Mouse (Mus musculus) forebrain, embryonic 10.5 days (tissue): Measurements from ENCODE around the gene Gramd2. TPM values are rescaled to one million over a fixed set of nuclear protein-coding genes. Genes with fewer than 3 reads are reported as not detected.
A peak's percentile ranks its signal among the peaks of the same experiment; 100 is the strongest.

Experiments
- DNase-seq: peaks from one replicate; pipeline ENCODE4 v3.0.0-alpha.2; 2017; ENCODE audit warnings: low spot score; ENCODE audit errors: extremely low spot score
- H3K27ac ChIP-seq: fragments of 300-500 bp; sonication (generic); 2 replicates; pipeline ENCODE4 v1.5.1; 2016; ENCODE audit warnings: mild to moderate bottlenecking
- H3K27me3 ChIP-seq: fragments of 300-500 bp; sonication (generic); 2 replicates; pipeline ENCODE4 v1.6.1; 2016; ENCODE audit warnings: mild to moderate bottlenecking; ENCODE audit not compliant: poor library complexity, severe bottlenecking
- H3K36me3 ChIP-seq: fragments of 300-500 bp; sonication (generic); replicated peaks from 2 replicates; pipeline ENCODE4 v1.6.1; 2016; ENCODE audit warnings: mild to moderate bottlenecking, moderate library complexity
- H3K4me1 ChIP-seq: fragments of 300-500 bp; sonication (generic); 2 replicates; pipeline ENCODE4 v1.6.1; 2016
- H3K4me3 ChIP-seq: fragments of 300-500 bp; sonication (generic); 2 replicates; pipeline ENCODE4 v1.5.1; 2016; ENCODE audit warnings: mild to moderate bottlenecking, moderate library complexity
- H3K9me3 ChIP-seq: fragments of 300-500 bp; sonication (generic); 2 replicates; pipeline ENCODE4 v1.6.1; 2016; ENCODE audit warnings: mild to moderate bottlenecking, moderate library complexity
- WGBS: fragments of 180-500 bp; shearing (Covaris S2); methylation state at CpG from one replicate; pipeline ENCODE4 v1.1.7; 2016; 5-methylcytosine and 5-hydroxymethylcytosine counted together
- polyA plus RNA-seq: library from polyadenylated mRNA; unstranded; fragments of >200 nt; fragmentation: Nextera tagmentation; extraction: Ambion mirVana; gene quantifications from 2 replicates; pipeline ENCODE4 v1.2.1, GENCODE M21; 2016

Gene Gramd2
- polyA plus RNA-seq, 1 experiment from 2014 or later: 0.22 TPM

DNA sequence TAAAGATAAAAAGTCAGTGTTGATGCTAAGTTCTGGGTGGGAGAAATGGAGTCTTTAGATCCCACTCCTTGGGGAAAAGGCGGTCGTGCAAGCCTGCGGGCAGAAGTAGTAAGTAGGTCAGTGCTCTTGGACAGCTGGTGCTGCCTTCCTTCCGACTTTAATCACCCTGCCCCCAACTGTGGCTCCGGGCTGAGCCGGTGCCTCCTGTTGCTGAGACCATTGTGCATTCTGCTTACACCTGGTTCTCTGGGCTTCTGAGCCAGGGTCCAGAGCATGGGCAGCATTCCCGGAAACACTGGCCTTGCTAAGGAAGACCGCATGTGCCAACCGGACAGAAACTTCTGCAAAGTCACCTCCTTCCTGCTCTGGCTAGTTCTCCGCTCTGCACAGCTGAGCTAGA lies 19.5 kb upstream of the Gramd2 start:
- Histone ChIP-seq H3K36me3 (peaks cover 75% of the 10 kb centered on the region), H3K4me3 (peak overlapping the region; percentile 92), H3K27ac (peak overlapping the region; percentile 100), H3K4me1 (peaks cover 68% of the 10 kb centered on the region), H3K27me3 (no peaks in the 10 kb centered on the region), H3K9me3 (no peaks in the 10 kb centered on the region)
- no peak for DNase-seq
- 62% methylated on average over 10 of the region's 10 CpGs for WGBS

DNA sequence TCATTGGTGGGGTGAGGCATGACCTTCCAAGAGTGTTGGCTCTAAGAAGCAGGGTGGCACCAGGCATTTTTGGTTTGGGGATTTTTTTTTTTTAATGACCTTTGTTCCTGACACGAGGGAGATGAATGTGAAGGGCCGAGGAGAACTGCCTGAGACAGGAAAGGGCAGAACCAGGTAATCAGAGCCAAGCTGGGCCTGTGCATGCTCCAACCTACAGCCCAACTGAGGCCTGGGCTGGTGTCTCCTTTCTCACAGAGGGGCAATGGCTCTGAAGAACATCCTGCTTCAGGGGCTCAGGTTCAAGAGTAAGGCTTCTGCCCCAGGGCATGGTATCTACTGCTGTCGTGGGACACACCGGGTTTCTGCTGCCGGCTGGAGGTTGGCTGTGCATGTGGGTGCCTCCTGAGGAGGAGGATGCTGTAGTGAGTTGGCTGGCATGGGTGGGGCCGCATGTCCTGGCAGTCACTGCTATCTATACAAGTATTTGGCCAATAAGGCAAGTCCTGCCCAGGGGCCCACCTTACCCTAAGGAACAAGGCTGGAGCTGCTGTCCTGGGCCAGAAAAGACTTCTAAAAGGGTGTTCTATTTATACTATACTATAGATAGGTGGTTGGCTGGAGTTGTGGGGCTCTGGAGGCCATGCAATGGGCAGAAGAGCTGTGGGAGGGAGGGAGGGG lies 18.5 kb upstream of the Gramd2 start:
- Histone ChIP-seq H3K27ac (peak overlapping the region; percentile 45; the same call in 1 of the 2 replicates), H3K4me1 (peaks cover 62% of the 10 kb centered on the region)
- no peak for DNase-seq

DNA sequence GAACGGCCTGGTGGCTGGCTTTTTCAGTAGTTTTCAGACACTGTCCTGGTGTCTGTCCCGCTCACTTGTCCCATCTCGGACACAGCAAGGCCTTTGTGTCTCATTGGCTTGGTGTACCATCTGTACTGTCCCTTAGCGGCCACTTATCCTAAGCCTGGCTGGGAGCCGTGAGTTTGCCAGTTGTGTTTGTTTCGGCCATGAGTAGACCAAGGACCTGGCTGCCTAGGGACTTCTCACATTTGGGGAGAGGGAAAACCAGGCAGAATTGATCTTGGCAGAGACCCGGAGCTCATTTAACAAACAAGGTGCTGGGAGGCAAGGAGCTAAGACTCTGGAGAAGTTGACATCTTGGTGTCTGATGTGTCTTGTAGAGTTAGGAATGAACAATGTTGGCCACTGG lies 16.7 kb upstream of the Gramd2 start:
- peaks cover 100% of the 10 kb centered on the region for H3K36me3 ChIP-seq
- H3K9me3 ChIP-seq: no peaks in the 10 kb centered on the region
- no peak overlapping the region for H3K4me3 ChIP-seq
- no peaks in the 10 kb centered on the region for H3K27me3 ChIP-seq
- H3K27ac ChIP-seq: no peak overlapping the region
- DNase-seq: no peak
- 89% methylated on average over 7 of the region's 7 CpGs for WGBS
- peaks cover 60% of the 10 kb centered on the region for H3K4me1 ChIP-seq

More for the DNA sequence above, 18.5 kb upstream of the Gramd2 start:
- H3K36me3 ChIP-seq: peaks cover 86% of the 10 kb centered on the region
- no peaks in the 10 kb centered on the region for H3K27me3 ChIP-seq
- H3K4me3 ChIP-seq: peak overlapping the region; percentile 92
- no peaks in the 10 kb centered on the region for H3K9me3 ChIP-seq
- WGBS: 74% methylated on average over 6 of the region's 6 CpGs

GRCm38 (mm10) chr9:59663957-59664356 lies 16.0 kb upstream of the Gramd2 start:
- 69% methylated on average over 3 of the region's 3 CpGs for WGBS
- Histone ChIP-seq H3K9me3 (no peaks in the 10 kb centered on the region), H3K27ac (no peak overlapping the region), H3K36me3 (peaks cover 100% of the 10 kb centered on the region), H3K4me3 (no peak overlapping the region), H3K4me1 (peaks cover 52% of the 10 kb centered on the region), H3K27me3 (no peaks in the 10 kb centered on the region)
- DNase-seq: no peak

GRCm38 (mm10) chr9:59664664-59665256 lies 15.2 kb upstream of the Gramd2 start:
- H3K27ac ChIP-seq: no peak overlapping the region
- no peaks in the 10 kb centered on the region for H3K9me3 ChIP-seq
- WGBS: 87% methylated on average over 4 of the region's 4 CpGs
- peaks cover 99% of the 10 kb centered on the region for H3K36me3 ChIP-seq
- no peaks in the 10 kb centered on the region for H3K27me3 ChIP-seq
- no peak overlapping the region for H3K4me3 ChIP-seq
- H3K4me1 ChIP-seq: peaks cover 44% of the 10 kb centered on the region
- no peak for DNase-seq

DNA sequence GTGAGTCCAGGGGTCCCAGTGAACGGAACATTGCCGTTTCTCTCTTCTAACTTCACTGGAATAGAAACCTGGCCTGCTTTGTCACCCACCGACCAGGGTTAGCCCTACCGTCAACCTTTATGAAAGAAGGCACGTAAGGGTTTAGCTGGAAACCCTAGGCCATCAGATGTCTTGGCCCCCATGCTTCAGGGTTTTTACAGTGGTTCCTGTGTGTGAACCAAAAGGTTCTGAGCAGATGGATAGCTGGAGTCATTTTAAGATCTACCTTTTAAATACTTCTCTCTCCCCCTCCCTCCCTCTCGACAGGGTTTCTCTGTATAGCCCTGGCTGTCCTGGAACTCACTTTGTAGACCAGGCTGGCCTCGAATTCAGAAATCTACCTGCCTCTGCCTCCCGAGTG lies 13.9 kb upstream of the Gramd2 start:
- peaks cover 32% of the 10 kb centered on the region for H3K4me1 ChIP-seq
- peaks cover 99% of the 10 kb centered on the region for H3K36me3 ChIP-seq
- H3K27ac ChIP-seq: no peak overlapping the region
- no peak for DNase-seq
- H3K9me3 ChIP-seq: no peaks in the 10 kb centered on the region
- no peaks in the 10 kb centered on the region for H3K27me3 ChIP-seq
- 94% methylated on average over 8 of the region's 8 CpGs for WGBS
- no peak overlapping the region for H3K4me3 ChIP-seq

- no peaks in the 10 kb centered on the region for H3K9me3 ChIP-seq
- H3K4me3 ChIP-seq: no peak overlapping the region
- no peaks in the 10 kb centered on the region for H3K27me3 ChIP-seq
- peaks cover 99% of the 10 kb centered on the region for H3K36me3 ChIP-seq
- peaks cover 24% of the 10 kb centered on the region for H3K4me1 ChIP-seq
- 91% methylated on average over 1 of the region's 1 CpGs for WGBS
- H3K27ac ChIP-seq: no peak overlapping the region
- no peak for DNase-seq
These were observed 13.1 kb upstream of the Gramd2 start for GRCm38 (mm10) chr9:59666813-59667212.

- peaks cover 99% of the 10 kb centered on the region for H3K36me3 ChIP-seq
These were observed 12.7 kb upstream of the Gramd2 start for GRCm38 (mm10) chr9:59667250-59667649.

GRCm38 (mm10) chr9:59667904-59668303 lies 12.0 kb upstream of the Gramd2 start:
- no peak for DNase-seq
- Histone ChIP-seq H3K27me3 (no peaks in the 10 kb centered on the region), H3K9me3 (no peaks in the 10 kb centered on the region), H3K27ac (no peak overlapping the region), H3K4me1 (peaks cover 14% of the 10 kb centered on the region), H3K4me3 (no peak overlapping the region), H3K36me3 (peaks cover 99% of the 10 kb centered on the region)
- 88% methylated on average over 6 of the region's 6 CpGs for WGBS

More at GRCm38 (mm10) chr9:59667250-59667649, 12.7 kb upstream of the Gramd2 start:
- no peak for DNase-seq
- no peaks in the 10 kb centered on the region for H3K9me3 ChIP-seq
- no peak overlapping the region for H3K4me3 ChIP-seq
- no peak overlapping the region for H3K27ac ChIP-seq
- peaks cover 19% of the 10 kb centered on the region for H3K4me1 ChIP-seq
- 94% methylated on average over 4 of the region's 4 CpGs for WGBS
- no peaks in the 10 kb centered on the region for H3K27me3 ChIP-seq

DNA sequence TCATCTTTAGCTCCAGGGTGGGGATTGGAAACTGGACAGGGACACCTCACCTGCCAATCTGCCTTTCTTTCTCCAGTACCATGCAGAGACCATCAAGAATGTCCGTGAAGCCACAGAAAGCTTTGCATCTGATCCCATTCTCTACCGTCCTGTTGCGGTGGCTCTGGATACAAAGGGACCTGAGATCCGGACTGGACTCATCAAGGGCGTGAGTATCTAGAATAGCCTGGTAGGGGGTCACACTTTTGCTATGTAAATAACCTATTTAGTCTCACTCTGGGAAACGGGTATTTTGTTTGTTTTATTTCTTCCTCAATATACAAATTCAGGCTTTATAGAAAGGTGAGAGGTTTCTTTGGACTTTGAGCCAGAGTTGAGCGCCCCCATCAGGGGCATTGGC lies 11.5 kb upstream of the Gramd2 start:
- no peaks in the 10 kb centered on the region for H3K27me3 ChIP-seq
- H3K4me3 ChIP-seq: no peak overlapping the region
- no peak overlapping the region for H3K27ac ChIP-seq
- peaks cover 99% of the 10 kb centered on the region for H3K36me3 ChIP-seq
- H3K9me3 ChIP-seq: no peaks in the 10 kb centered on the region
- whole genome bisulfite sequencing: 86% methylated on average over 7 of the region's 7 CpGs
- no peak for DNase-seq
- peaks cover 8% of the 10 kb centered on the region for H3K4me1 ChIP-seq

GRCm38 (mm10) chr9:59669172-59669571 lies 10.8 kb upstream of the Gramd2 start:
- no peaks in the 10 kb centered on the region for H3K27me3 ChIP-seq
- no peak overlapping the region for H3K27ac ChIP-seq
- H3K9me3 ChIP-seq: no peaks in the 10 kb centered on the region
- DNase-seq: no peak
- 87% methylated on average over 4 of the region's 4 CpGs for WGBS
- H3K4me1 ChIP-seq: peaks cover 1% of the 10 kb centered on the region; the same call in 1 of the 2 replicates
- H3K36me3 ChIP-seq: peaks cover 99% of the 10 kb centered on the region
- H3K4me3 ChIP-seq: no peak overlapping the region

GRCm38 (mm10) chr9:59672195-59672894 lies 7.6 kb upstream of the Gramd2 start:
- WGBS: 91% methylated on average over 12 of the region's 12 CpGs
- no peak for DNase-seq
- peaks cover 99% of the 10 kb centered on the region for H3K36me3 ChIP-seq
- no peak overlapping the region for H3K4me3 ChIP-seq
- H3K9me3 ChIP-seq: no peaks in the 10 kb centered on the region
- no peaks in the 10 kb centered on the region for H3K27me3 ChIP-seq
- no peaks in the 10 kb centered on the region for H3K4me1 ChIP-seq
- H3K27ac ChIP-seq: no peak overlapping the region

GRCm38 (mm10) chr9:59673427-59673826 lies 6.5 kb upstream of the Gramd2 start:
- Histone ChIP-seq H3K4me3 (no peak overlapping the region), H3K27me3 (no peaks in the 10 kb centered on the region), H3K36me3 (peaks cover 99% of the 10 kb centered on the region), H3K27ac (no peak overlapping the region), H3K4me1 (no peaks in the 10 kb centered on the region), H3K9me3 (no peaks in the 10 kb centered on the region)
- 69% methylated on average over 2 of the region's 2 CpGs for WGBS
- DNase-seq: no peak
